Mouse (Mus musculus) heart, postnatal 10 days (tissue): ENCODE results near the gene Prim2. TPM values are rescaled to one million over a fixed set of nuclear protein-coding genes. Genes with fewer than 3 reads are reported as not detected.
"Not testable (repeated sequence)": the region's sequence is repeated elsewhere in the genome, so short reads cannot be mapped to it uniquely, and the experiment has no call there.

ENCODE experiments used
- DNase-seq, 2 experiments: peaks; one replicate each; pipeline ENCODE4 v3.0.0; 2021
- intact Hi-C: fragments of 180-260 bp; cut with DNase I; formaldehyde crosslinking; loops from one replicate; pipeline ENCODE4 v1.15.1; 2025
- total RNA-seq, 2 experiments: library from RNA; stranded (reverse); gene quantifications; 2 replicates each; pipeline ENCODE4 v1.2.3; 2021

The Prim2 gene
- total RNA-seq, 2 experiments from 2014 or later: 5.7 to 6.2 TPM

GRCm38 (mm10) chr1:33616642-33617041 lies 53.0 kb downstream of the Prim2 start:
- intact Hi-C loops, DNase-seq: not testable (repeated sequence)

- intact Hi-C loops: no loop called here
- no peak for DNase-seq
Measured at GRCm38 (mm10) chr1:33612100-33612499, 57.5 kb downstream of the Prim2 start.

- DNase-seq: no peak
- intact Hi-C loops: no loop called here
Measured at GRCm38 (mm10) chr1:33610026-33610721, 59.4 kb downstream of the Prim2 start.

DNA sequence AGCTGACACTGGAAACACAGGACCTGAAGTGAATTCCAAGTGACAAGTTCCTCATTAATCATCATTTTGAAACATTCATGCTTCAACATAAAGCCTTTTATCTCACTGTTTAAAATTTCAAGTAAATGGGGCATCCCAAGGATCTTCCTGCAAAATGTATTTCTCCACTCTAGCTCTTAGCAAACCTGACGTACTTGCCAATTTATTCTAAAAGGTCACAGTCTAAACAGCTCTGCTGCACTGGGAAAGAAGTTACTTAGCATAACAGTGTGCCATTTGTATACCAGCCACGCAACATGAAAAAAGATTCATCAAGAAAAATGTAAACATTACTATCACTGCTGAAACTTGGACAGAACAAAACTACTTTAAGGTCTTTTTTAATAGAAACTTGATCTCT lies 61.5 kb downstream of the Prim2 start:
- no peak for DNase-seq
- intact Hi-C loops: no loop called here

- no peak for DNase-seq
- intact Hi-C loops: no loop called here
Measured at GRCm38 (mm10) chr1:33604087-33604699, 65.4 kb downstream of the Prim2 start.

DNA sequence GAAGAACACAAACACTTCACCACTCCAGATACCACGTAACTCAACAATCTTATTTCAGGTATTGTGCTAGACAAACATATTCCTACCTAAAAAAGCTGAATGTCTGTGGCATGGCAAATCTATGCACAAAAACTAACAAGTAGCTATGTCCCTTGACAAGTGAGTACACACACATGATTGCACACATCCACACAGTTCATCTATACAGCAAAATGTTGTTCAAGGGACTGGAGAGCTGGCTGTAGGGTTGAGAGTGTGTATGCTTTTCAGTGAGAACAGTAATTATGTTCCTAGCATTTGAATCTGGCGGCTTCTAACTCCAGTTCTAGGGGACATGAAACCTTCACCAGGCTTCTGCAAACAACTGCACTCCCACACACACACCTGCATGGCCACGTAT lies 69.9 kb downstream of the Prim2 start:
- intact Hi-C loops: no loop called here
- DNase-seq: no peak

- no peak for DNase-seq
- intact Hi-C loops: no loop called here
Measured at GRCm38 (mm10) chr1:33599019-33599667, 70.5 kb downstream of the Prim2 start.

- DNase-seq: no peak
- intact Hi-C loops: no loop called here
Measured at GRCm38 (mm10) chr1:33597043-33597442, 72.6 kb downstream of the Prim2 start.

DNA sequence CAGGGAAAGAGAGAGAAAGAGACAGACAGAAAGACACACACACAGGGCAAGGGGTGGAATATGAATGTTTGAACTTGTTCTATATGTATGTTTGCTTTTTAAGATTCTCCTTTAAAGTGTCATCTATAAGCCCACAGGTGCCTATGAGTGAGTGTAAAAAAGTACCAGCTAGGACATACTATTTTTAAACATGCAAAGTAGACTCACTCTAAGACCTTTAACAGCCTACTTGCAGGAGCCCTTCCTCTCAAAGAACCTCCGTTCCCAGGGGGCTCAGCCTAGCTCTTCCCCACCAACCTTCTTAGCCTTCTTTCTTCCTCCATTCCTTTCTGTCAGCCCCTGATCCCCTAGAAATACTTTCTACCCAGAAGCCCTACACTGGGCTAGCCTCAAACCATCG lies 73.7 kb downstream of the Prim2 start:
- no peak for DNase-seq
- intact Hi-C loops: no loop called here

- intact Hi-C loops: no loop called here
- DNase-seq: no peak
Measured at GRCm38 (mm10) chr1:33594966-33595365, 74.6 kb downstream of the Prim2 start.

DNA sequence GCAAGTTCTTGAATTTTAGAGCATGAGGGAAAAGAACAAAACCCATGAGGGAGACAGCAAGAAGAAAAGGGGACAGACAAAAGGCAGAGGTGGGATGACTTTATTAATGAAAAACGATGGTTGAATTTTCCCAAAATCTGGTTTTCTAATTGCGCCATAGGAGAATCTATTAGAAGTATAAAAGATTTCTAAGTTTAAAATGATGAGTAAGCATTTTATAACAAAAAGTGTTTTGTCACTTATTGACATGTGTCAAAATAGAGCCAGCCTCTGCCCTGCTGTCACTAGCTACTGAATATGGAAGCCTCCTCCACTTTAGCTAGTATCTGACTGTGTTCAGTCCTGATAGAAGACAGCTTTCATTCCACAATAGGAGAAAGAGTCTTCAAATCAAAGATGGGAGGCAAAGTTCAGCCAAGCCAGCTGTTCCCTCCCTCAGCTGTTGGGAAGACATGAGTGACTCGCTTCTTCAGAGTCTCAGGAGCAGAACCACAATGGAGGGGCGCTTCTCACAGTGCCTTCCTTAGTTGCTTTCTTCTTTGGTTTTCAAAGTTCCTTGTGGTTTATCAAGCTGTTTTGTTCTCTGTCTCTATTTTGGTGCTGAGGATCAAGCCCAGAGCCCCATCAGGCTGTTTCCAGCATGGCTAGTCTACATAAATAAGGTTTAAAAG lies 75.7 kb downstream of the Prim2 start:
- intact Hi-C loops: no loop called here
- no peak for DNase-seq

DNA sequence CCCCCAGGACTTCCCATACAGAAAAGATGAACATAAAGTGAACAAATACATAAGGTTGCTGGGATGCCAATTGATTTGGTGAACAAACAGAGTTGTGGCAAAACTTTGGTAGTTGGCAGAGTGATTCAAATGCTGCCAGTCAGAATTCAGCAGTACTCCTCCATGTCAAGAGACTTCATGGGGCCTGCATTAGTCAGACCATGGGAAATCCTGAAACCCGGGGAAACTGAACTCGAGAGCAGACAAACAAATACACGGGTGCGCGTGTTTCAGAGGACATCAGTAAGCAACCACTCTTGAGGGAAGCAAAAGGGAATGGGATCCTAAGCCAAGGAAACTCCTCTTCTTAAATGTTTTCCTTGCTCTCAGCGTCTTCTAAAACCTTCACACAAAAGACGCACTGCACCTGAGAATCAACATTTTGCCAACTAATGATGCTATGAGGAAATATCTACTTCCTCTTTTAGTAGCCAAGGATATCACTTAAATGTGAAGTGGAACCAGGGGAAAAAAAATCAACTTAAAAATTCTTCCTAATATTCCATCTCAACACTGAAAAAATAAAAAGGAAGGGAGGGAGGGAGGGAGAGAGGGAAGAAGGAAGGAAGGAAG lies 77.5 kb downstream of the Prim2 start:
- intact Hi-C loops: no loop called here
- no peak for DNase-seq

GRCm38 (mm10) chr1:33590556-33591411 lies 78.8 kb downstream of the Prim2 start:
- no peak for DNase-seq
- intact Hi-C loops: no loop called here

DNA sequence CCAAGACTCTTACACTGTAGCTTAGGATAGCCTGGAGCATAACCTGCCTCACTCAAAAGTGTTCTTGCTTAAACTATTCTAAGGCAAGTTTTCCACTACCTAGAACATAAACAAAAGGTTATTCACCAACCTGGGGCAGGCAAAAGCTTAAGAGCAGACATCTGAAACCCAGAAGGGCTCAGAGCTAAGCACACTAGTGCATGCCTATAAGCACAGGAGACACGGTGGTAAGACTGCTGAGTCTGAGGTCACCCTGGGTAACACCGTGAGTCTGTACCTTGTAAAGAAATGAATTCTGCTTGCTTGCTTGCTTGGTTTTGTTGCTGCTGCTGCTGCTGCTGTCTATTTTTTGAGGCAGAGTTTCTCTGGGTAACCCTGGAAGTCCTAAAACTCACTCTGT lies 80.1 kb downstream of the Prim2 start:
- intact Hi-C loops: no loop called here

DNA sequence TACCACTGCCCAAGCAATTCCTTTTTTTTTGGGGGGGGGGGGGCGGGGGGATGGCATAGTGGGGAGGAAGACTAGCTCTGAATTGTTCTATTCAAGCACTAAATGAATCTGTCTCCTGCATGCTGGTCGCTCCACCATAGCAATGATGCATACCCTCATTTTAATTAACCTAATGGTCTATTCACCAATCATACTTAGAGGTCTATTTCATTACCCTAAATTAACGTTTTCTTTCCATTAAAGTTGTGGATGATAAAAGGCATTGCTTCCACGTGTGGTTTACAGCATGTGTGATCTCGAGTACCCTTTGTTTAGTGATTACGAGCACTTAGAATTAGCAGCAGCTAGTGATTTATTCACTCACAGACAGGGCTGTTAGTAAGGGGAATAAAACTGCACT lies 81.0 kb downstream of the Prim2 start:
- no peak for DNase-seq
- intact Hi-C loops: no loop called here

More for the DNA sequence above, 80.1 kb downstream of the Prim2 start:
- DNase-seq: no peak

DNA sequence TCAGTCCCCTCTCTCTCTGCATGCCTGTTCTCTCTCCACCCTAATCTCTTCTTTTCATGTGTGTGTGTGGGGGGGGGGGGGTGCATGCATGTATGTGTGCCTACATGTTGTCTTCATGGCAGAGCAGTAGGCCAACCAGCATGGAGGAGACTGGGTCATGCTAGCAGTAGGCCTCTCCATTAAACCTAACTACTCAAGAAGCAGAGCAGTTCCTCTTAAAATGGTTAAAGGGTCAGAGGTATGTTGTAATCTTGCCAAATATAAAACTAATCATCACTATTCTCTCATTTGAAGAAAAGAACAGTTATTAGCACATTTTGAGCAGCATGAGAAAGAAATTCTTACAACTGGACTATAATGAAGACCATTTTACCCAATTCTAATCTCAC lies 85.0 kb downstream of the Prim2 start:
- DNase-seq: no peak
- intact Hi-C loops: no loop called here

GRCm38 (mm10) chr1:33583817-33584589 lies 85.6 kb downstream of the Prim2 start:
- intact Hi-C loops: no loop called here
- no peak for DNase-seq

- intact Hi-C loops: no loop called here
- no peak for DNase-seq
Measured at GRCm38 (mm10) chr1:33578593-33578992, 91.0 kb downstream of the Prim2 start.

GRCm38 (mm10) chr1:33574459-33574858 lies 95.1 kb downstream of the Prim2 start:
- intact Hi-C loops: no loop called here
- no peak for DNase-seq
